Mouse (Mus musculus) liver, embryonic 11.5 days (tissue): ENCODE results near the gene Smarcd2. TPM values are rescaled to one million over a fixed set of nuclear protein-coding genes. Genes with fewer than 3 reads are reported as not detected.

Experiments
- ATAC-seq: fragments of 200-750 bp; cut with Nextera tagmentation; replicated peaks from 2 replicates; pipeline ENCODE4 v1.8.0; 2017; ENCODE audit warnings: moderate number of reproducible peaks, mild to moderate bottlenecking, moderate TSS enrichment, moderate library complexity; ENCODE audit not compliant: low FRiP score
- DNase-seq: peaks from one replicate; pipeline ENCODE4 v3.0.0-alpha.2; 2017; ENCODE audit warnings: low spot score
- H3K27ac ChIP-seq: fragments of 300-500 bp; sonication (generic); 2 replicates; pipeline ENCODE4 v1.5.1; 2014; ENCODE audit warnings: mild to moderate bottlenecking, low read depth, low read length, control low read depth
- H3K27me3 ChIP-seq: fragments of 300-500 bp; sonication (generic); replicated peaks from 2 replicates; pipeline ENCODE4 v1.6.1; 2014; ENCODE audit warnings: low read length, mixed read lengths; ENCODE audit not compliant: control insufficient read depth, insufficient read depth
- H3K36me3 ChIP-seq: fragments of 300-500 bp; sonication (generic); 2 replicates; pipeline ENCODE4 v1.6.1; 2014; ENCODE audit warnings: mild to moderate bottlenecking, low read length, moderate library complexity, mixed read lengths; ENCODE audit not compliant: control insufficient read depth, insufficient read depth
- H3K4me1 ChIP-seq: fragments of 300-500 bp; sonication (generic); replicated peaks from 2 replicates; pipeline ENCODE4 v1.6.1; 2014; ENCODE audit warnings: low read length, mixed read lengths; ENCODE audit not compliant: control insufficient read depth, insufficient read depth
- H3K4me2 ChIP-seq: fragments of 300-500 bp; sonication (generic); 2 replicates; pipeline ENCODE4 v1.6.1; 2014; ENCODE audit warnings: mild to moderate bottlenecking, control low read depth, moderate library complexity
- H3K4me3 ChIP-seq: fragments of 300-500 bp; sonication (generic); 2 replicates; pipeline ENCODE4 v1.5.1; 2014; ENCODE audit warnings: low read depth, low read length, control low read depth
- H3K9ac ChIP-seq: fragments of 300-500 bp; sonication (generic); 2 replicates; pipeline ENCODE4 v1.6.1; 2014; ENCODE audit warnings: low read depth, low read length, control low read depth
- H3K9me3 ChIP-seq: fragments of 300-500 bp; sonication (generic); 2 replicates; pipeline ENCODE4 v1.6.1; 2016; ENCODE audit warnings: low read length, inconsistent platforms, mixed read lengths; ENCODE audit not compliant: control insufficient read depth
- WGBS: fragments of 180-500 bp; shearing (Covaris S2); extraction: QIAGEN DNeasy Blood & Tissue Kit; methylation state at CpG from one replicate; pipeline ENCODE4 v1.1.7; 2014; 5-methylcytosine and 5-hydroxymethylcytosine counted together
- polyA plus RNA-seq: library from polyadenylated mRNA; unstranded; fragments of >200 nt; fragmentation: Nextera tagmentation; extraction: Ambion mirVana; gene quantifications from 2 replicates; pipeline ENCODE4 v1.2.1, GENCODE M21; 2014

The Smarcd2 gene
- polyA plus RNA-seq, 1 experiment from 2014 or later = 60.3 TPM

DNA sequence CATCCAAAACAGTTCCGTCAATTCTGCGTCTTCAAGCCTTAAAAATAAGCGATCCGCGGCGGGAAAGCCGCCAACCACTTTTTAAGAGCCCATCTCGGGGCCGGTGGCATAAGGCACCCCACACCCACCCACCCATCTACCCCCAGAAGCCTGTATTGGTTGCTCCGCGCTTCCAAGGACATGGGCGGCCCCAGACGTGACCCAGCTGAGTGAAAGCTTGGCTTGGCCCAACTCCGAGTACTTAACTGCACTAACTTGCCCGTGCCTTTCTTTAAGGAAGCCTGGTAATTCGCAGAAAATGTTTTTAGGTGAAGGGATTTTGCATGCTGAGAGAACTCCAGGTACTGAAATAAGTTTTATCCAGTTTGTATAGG, 526 bp upstream of the Smarcd2 start:
- DNase-seq (no peak), ATAC-seq (peak; percentile 21; the same call in 1 of the 2 replicates)
- Histone ChIP-seq H3K9me3 (no peaks in the 10 kb centered on the region), H3K4me3 (peak overlapping the region; percentile 99), H3K9ac (peak overlapping the region; percentile 64), H3K27me3 (no peaks in the 10 kb centered on the region), H3K4me1 (peaks cover 38% of the 10 kb centered on the region), H3K27ac (peak overlapping the region; percentile 77), H3K36me3 (no peaks in the 10 kb centered on the region), H3K4me2 (peak overlapping the region; percentile 66)
- WGBS = 9% methylated on average over 16 of the region's 16 CpGs

DNA sequence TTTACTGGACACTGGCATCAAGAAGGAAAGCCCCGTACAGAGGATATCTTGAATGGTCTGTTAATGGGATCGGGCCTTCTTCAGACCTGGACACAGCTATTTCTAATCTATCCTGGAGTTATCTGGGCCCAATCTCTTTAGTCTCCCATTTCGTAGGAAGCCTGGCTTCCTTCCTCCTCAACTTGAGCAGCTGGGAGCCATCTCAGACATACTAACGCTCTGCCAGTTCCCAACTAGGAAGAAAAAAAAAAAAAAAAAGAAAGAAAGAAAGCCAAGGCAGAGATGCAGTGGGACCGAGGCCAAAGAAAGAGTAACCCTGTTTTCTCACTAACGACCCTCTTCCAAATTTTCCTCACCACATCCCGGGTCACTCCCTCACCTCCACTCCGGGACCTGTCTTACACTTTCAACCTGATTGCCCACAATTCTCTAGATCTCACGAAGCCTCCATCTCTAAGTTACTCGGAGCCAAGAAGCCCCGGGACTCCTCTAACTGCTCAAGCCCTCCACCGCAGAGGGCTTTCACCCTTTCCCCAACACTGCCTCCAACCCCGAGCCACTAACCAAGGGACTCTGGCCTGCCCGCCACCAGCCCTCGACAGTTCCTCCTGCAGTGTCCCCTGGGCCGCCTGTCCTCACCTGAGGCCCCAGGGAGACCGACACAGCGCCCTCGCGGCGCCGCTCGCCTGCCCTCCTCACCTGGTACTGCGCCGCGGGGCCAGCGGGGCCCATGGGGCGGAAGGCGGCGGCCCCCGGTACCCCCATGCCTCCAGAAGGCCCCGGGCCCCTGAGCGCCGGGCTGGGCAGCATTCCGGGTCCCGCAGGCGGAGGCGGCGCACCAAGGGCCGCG, 753 bp downstream of the Smarcd2 start:
- ATAC-seq (peak; percentile 40), DNase-seq (no peak)
- H3K9ac ChIP-seq = peak overlapping the region; percentile 99
- peak overlapping the region; percentile 95 for H3K27ac ChIP-seq
- H3K4me1 ChIP-seq = peaks cover 50% of the 10 kb centered on the region
- H3K36me3 ChIP-seq = 0 out of 2 replicates have a peak, but pooled peaks cover 8% of the 10 kb centered on the region
- 1% methylated on average over 41 of the region's 41 CpGs for WGBS
- H3K9me3 ChIP-seq = no peaks in the 10 kb centered on the region
- no peaks in the 10 kb centered on the region for H3K27me3 ChIP-seq
- H3K4me2 ChIP-seq = peak overlapping the region; percentile 81
- H3K4me3 ChIP-seq = peak overlapping the region; percentile 99

DNA sequence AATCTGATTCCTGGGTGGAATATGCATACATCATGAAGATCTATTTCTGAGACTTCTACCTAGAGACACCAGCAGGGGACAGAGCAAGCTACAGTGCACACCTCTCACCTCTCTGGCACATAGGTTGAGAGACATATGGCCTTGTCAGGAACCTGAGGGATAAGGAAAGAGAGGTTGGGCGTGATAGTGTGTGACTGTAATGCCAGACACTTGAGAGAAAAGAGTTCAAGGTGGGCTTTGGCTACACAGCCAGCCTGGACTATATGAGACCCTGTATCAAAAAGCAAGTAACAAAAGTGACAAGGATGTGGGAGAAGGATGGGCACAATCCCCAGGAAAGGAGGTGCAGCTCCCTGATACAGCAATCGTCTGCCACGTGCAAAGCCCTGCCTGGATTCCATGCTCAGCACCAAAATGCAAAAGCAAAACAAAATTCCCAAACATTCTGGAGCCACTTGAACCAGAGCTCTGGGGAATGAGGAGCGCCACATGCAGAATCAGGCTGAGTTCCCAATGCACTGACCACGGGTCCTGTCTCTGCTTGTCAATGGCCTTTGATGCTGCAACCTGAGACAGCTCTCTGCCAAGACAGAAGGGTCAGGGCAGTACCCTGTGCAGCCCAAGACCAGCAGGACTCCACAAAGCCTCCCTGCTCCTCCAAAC, 1.5 kb downstream of the Smarcd2 start:
- Histone ChIP-seq H3K36me3 (peaks cover 15% of the 10 kb centered on the region), H3K4me1 (peaks cover 47% of the 10 kb centered on the region), H3K9ac (peak overlapping the region; percentile 99), H3K27ac (0 out of 2 replicates have a peak overlapping the region, but pooled peaks have one; percentile 95), H3K4me2 (peak overlapping the region; percentile 81), H3K27me3 (no peaks in the 10 kb centered on the region), H3K9me3 (no peaks in the 10 kb centered on the region), H3K4me3 (peak overlapping the region; percentile 99)
- DNase-seq = no peak
- ATAC-seq = no peak
- WGBS = 40% methylated on average over 5 of the region's 5 CpGs

DNA sequence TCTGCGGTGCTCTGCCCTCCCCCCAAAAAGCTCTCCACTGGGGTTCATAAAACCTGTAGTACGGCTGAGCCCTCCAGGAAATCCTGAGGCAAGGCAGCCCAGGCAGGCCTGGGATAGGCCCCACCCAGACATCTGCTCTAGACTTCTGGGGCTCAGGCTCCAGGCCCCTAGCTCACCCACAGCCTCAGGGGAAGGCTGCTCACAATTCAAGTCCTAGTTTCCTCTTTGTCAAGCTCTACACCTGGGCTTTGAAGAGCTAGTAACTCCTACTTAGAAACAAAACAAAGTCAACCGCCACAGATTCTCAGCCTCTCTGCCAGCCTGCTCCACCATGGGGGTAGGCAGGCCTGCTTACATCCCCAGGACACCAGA, 3.7 kb downstream of the Smarcd2 start:
- no peak overlapping the region; the same call in 1 of the 2 replicates for H3K4me3 ChIP-seq
- 47% methylated on average over 3 of the region's 3 CpGs for WGBS
- H3K9ac ChIP-seq = no peak overlapping the region
- no peak for DNase-seq
- H3K9me3 ChIP-seq = no peaks in the 10 kb centered on the region
- H3K4me2 ChIP-seq = peak overlapping the region; percentile 46
- H3K36me3 ChIP-seq = peaks cover 36% of the 10 kb centered on the region
- no peaks in the 10 kb centered on the region for H3K27me3 ChIP-seq
- peaks cover 35% of the 10 kb centered on the region for H3K4me1 ChIP-seq
- H3K27ac ChIP-seq = peak overlapping the region; percentile 62; the same call in 1 of the 2 replicates
- ATAC-seq = no peak

DNA sequence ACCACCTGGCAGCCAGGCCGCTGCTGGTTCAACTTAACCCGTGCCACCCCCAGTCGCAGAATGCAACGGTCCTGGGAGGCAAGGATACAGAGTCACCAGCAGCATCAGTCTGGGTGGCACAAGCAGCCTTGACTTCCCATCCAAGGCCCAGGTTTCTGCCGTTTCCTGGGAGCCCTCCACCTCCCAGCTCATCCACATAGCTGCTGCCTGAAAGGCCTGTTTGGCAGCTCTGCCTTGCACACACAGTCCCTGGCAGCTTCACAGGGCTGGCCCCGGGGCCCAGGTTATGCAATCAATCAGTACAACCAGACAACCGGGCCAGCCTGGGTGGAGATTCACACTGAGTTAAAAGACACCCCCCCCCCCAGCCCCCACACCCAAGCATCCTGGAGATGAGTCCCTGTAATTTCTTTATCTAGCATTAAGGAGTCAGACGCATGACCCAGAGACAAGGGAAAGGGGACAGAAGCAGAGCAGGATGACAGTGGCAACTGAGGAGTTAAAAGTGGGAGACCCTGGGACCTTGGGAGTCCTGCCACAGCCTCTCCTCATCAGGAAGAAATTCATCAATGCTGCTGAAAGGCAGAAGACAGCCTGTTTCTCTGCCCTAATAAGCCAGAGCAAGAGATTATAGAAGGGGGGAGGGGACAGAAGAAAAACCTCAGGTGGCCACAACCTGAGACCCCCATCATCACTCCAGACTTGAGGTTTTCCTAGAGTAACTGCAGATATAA, 4.3 kb downstream of the Smarcd2 start:
- H3K27ac ChIP-seq = peak overlapping the region; percentile 20
- 58% methylated on average over 8 of the region's 8 CpGs for WGBS
- no peaks in the 10 kb centered on the region for H3K27me3 ChIP-seq
- no peak overlapping the region for H3K9ac ChIP-seq
- H3K4me2 ChIP-seq = peak overlapping the region; percentile 46
- peak; percentile 50 for DNase-seq
- peaks cover 40% of the 10 kb centered on the region for H3K36me3 ChIP-seq
- no peaks in the 10 kb centered on the region for H3K9me3 ChIP-seq
- H3K4me1 ChIP-seq = peaks cover 35% of the 10 kb centered on the region
- no peak for ATAC-seq
- no peak overlapping the region for H3K4me3 ChIP-seq

DNA sequence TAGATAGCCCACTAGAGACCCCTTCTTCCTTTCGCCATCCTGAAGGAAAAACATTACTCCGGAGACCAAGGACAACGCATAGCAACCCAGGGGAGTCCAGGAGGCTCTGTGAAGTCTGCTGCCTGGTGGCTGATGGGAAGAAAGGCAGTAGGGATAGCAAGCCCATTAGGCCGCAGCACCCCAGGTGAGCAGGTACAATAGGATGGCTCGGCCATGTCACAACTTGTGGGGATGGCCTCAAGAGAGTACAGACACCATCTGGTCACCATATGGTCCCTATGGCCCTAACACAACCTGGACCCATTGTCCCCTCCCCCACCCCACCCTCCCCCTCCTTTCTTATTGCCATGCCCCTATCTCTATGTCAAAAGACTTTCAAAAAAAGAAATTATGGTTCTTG, 4.9 kb downstream of the Smarcd2 start:
- Histone ChIP-seq H3K4me2 (peak overlapping the region; percentile 46), H3K9me3 (no peaks in the 10 kb centered on the region), H3K36me3 (peaks cover 47% of the 10 kb centered on the region), H3K4me1 (peaks cover 35% of the 10 kb centered on the region), H3K9ac (no peak overlapping the region), H3K27ac (peak overlapping the region; percentile 20; the same call in 1 of the 2 replicates), H3K27me3 (no peaks in the 10 kb centered on the region), H3K4me3 (no peak overlapping the region)
- WGBS = 78% methylated on average over 5 of the region's 5 CpGs
- ATAC-seq (no peak), DNase-seq (no peak)

DNA sequence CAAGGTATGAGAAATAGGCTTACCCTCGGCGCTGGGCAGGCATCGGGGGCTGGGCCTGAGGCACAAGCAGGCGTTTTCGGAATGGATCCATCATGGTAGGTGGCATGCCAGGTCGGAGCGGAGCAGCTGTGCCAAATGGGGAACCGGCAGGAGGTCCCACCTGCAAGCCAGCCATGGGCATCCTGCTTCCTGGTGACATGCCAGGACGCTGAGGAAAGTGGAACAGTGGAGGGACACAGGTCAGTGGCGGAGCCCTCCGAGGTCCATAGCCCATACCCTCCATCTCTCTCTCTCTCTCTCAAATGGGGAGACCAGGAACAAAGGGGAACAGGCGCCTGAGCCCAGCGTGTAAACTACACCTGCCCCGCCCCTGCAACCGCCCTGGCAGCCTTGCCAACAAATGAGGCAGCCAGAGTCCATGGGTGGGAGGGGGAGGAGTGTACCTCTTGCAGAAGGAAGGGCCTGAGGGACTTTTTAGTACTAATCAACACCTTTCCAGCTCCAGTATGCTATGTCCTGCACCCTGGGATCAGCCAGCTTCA, 5.4 kb downstream of the Smarcd2 start:
- DNase-seq (no peak), ATAC-seq (no peak)
- Histone ChIP-seq H3K4me3 (no peak overlapping the region), H3K9ac (no peak overlapping the region), H3K9me3 (no peaks in the 10 kb centered on the region), H3K27me3 (no peaks in the 10 kb centered on the region), H3K4me1 (peaks cover 35% of the 10 kb centered on the region), H3K36me3 (peaks cover 51% of the 10 kb centered on the region), H3K27ac (0 out of 2 replicates have a peak overlapping the region, but pooled peaks have one; percentile 15), H3K4me2 (peak overlapping the region; percentile 29; the same call in 1 of the 2 replicates)
- WGBS = 72% methylated on average over 15 of the region's 15 CpGs

DNA sequence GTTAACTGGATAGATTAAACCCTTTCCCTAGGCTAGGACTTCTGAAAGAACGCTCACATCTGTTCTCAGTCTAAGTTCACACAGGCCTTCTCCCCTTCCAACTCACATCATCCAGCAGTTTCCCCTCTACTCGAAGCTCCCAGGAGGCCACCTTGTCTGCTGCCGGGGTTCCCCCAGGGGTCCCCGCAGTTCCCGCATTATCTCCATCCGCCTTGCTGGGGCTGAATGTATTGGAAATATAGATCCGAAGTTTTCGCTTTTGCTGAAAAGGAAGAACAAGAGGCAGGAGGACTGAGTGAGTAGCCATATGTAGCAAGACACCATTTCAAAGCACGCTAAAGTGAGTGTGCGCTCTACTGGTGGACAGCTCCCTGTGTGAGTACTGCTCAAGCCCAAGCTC, 6.3 kb downstream of the Smarcd2 start:
- Histone ChIP-seq H3K9me3 (no peaks in the 10 kb centered on the region), H3K36me3 (peaks cover 61% of the 10 kb centered on the region), H3K4me1 (peaks cover 31% of the 10 kb centered on the region), H3K4me2 (no peak overlapping the region), H3K4me3 (no peak overlapping the region), H3K27ac (no peak overlapping the region), H3K27me3 (no peaks in the 10 kb centered on the region), H3K9ac (no peak overlapping the region)
- DNase-seq = no peak
- no peak for ATAC-seq
- 89% methylated on average over 10 of the region's 10 CpGs for WGBS
